Mouse (Mus musculus) lung, embryonic 15.5 days (tissue): ENCODE measurements around the gene Nfkb1. TPM values are rescaled to one million over a fixed set of nuclear protein-coding genes. Genes with fewer than 3 reads are reported as not detected.

Experiments used
- ATAC-seq: fragments of 200-750 bp; cut with Nextera tagmentation; 2 replicates; pipeline ENCODE4 v1.8.0; 2017; ENCODE audit warnings: moderate number of reproducible peaks, borderline replicate concordance; ENCODE audit not compliant: low FRiP score, low TSS enrichment; ENCODE audit errors: extremely low read depth
- H3K27ac ChIP-seq: fragments of 300-500 bp; sonication (generic); 2 replicates; pipeline ENCODE4 v1.5.1; 2015; ENCODE audit warnings: moderate library complexity, mild to moderate bottlenecking, inconsistent platforms
- H3K27me3 ChIP-seq: fragments of 300-500 bp; sonication (generic); 2 replicates; pipeline ENCODE4 v1.6.1; 2015; ENCODE audit warnings: inconsistent platforms
- H3K36me3 ChIP-seq: fragments of 300-500 bp; sonication (generic); 2 replicates; pipeline ENCODE4 v1.6.1; 2015; ENCODE audit warnings: inconsistent platforms
- H3K4me1 ChIP-seq: fragments of 300-500 bp; sonication (generic); 2 replicates; pipeline ENCODE4 v1.6.1; 2015; ENCODE audit warnings: inconsistent platforms
- H3K4me2 ChIP-seq: fragments of 300-500 bp; sonication (generic); 2 replicates; pipeline ENCODE4 v1.6.1; 2015; ENCODE audit warnings: inconsistent platforms, mild to moderate bottlenecking, moderate library complexity
- H3K4me3 ChIP-seq: fragments of 300-500 bp; sonication (generic); 2 replicates; pipeline ENCODE4 v1.5.1; 2015; ENCODE audit warnings: mild to moderate bottlenecking, inconsistent platforms
- H3K9ac ChIP-seq: fragments of 300-500 bp; sonication (generic); 2 replicates; pipeline ENCODE4 v1.6.1; 2015; ENCODE audit warnings: inconsistent platforms
- H3K9me3 ChIP-seq: fragments of 300-500 bp; sonication (generic); 2 replicates; pipeline ENCODE4 v1.6.1; 2016; ENCODE audit warnings: inconsistent platforms
- WGBS: fragments of 180-500 bp; shearing (Covaris S2); methylation state at CpG from one replicate; pipeline ENCODE4 v1.1.7; 2015; 5-methylcytosine and 5-hydroxymethylcytosine counted together
- polyA plus RNA-seq: library from polyadenylated mRNA; unstranded; fragments of >200 nt; fragmentation: Nextera tagmentation; extraction: Ambion mirVana; gene quantifications from 2 replicates; pipeline ENCODE4 v1.2.1, GENCODE M21; 2015

Gene Nfkb1
- polyA plus RNA-seq, 1 experiment from 2014 or later, result 30.7 TPM

- 64% methylated on average over 7 of the region's 7 CpGs for WGBS
- ATAC-seq, result no peak
- Histone ChIP-seq H3K9ac (no peak overlapping the region), H3K27ac (no peak overlapping the region), H3K4me1 (no peaks in the 10 kb centered on the region), H3K27me3 (no peaks in the 10 kb centered on the region), H3K4me3 (no peak overlapping the region), H3K36me3 (peaks cover 25% of the 10 kb centered on the region), H3K4me2 (no peak overlapping the region), H3K9me3 (no peaks in the 10 kb centered on the region)
Measured at GRCm38 (mm10) chr3:135658540-135659097, 32.7 kb downstream of the Nfkb1 start.

GRCm38 (mm10) chr3:135656156-135656555, 35.2 kb downstream of the Nfkb1 start:
- no peaks in the 10 kb centered on the region for H3K4me1 ChIP-seq
- ATAC-seq, result no peak
- 83% methylated on average over 4 of the region's 4 CpGs for WGBS

GRCm38 (mm10) chr3:135650773-135651555, 40.4 kb downstream of the Nfkb1 start:
- H3K27ac ChIP-seq, result no peak overlapping the region
- WGBS, result 75% methylated on average over 15 of the region's 15 CpGs
- ATAC-seq, result no peak
- no peaks in the 10 kb centered on the region for H3K4me1 ChIP-seq
- no peaks in the 10 kb centered on the region for H3K27me3 ChIP-seq
- no peak overlapping the region for H3K4me3 ChIP-seq
- no peaks in the 10 kb centered on the region for H3K9me3 ChIP-seq
- no peak overlapping the region for H3K9ac ChIP-seq
- no peak overlapping the region for H3K4me2 ChIP-seq
- peaks cover 20% of the 10 kb centered on the region for H3K36me3 ChIP-seq

More at GRCm38 (mm10) chr3:135656156-135656555, 35.2 kb downstream of the Nfkb1 start:
- no peak overlapping the region for H3K9ac ChIP-seq
- no peak overlapping the region for H3K4me3 ChIP-seq
- no peaks in the 10 kb centered on the region for H3K9me3 ChIP-seq
- H3K4me2 ChIP-seq, result no peak overlapping the region
- no peak overlapping the region for H3K27ac ChIP-seq
- no peaks in the 10 kb centered on the region for H3K27me3 ChIP-seq
- peaks cover 21% of the 10 kb centered on the region for H3K36me3 ChIP-seq

GRCm38 (mm10) chr3:135649809-135650208, 41.5 kb downstream of the Nfkb1 start:
- Histone ChIP-seq H3K27me3 (no peaks in the 10 kb centered on the region), H3K27ac (no peak overlapping the region), H3K4me2 (no peak overlapping the region), H3K4me3 (no peak overlapping the region), H3K4me1 (no peaks in the 10 kb centered on the region), H3K9me3 (no peaks in the 10 kb centered on the region), H3K36me3 (peaks cover 17% of the 10 kb centered on the region), H3K9ac (no peak overlapping the region)
- 86% methylated on average over 10 of the region's 10 CpGs for WGBS
- no peak for ATAC-seq

GRCm38 (mm10) chr3:135648501-135648900, 42.8 kb downstream of the Nfkb1 start:
- peaks cover 19% of the 10 kb centered on the region for H3K36me3 ChIP-seq
- H3K9ac ChIP-seq, result no peak overlapping the region
- H3K27me3 ChIP-seq, result no peaks in the 10 kb centered on the region
- no peaks in the 10 kb centered on the region for H3K9me3 ChIP-seq
- H3K4me1 ChIP-seq, result no peaks in the 10 kb centered on the region
- ATAC-seq, result no peak
- no peak overlapping the region for H3K4me3 ChIP-seq
- WGBS, result 93% methylated on average over 8 of the region's 8 CpGs
- H3K4me2 ChIP-seq, result no peak overlapping the region
- H3K27ac ChIP-seq, result no peak overlapping the region

GRCm38 (mm10) chr3:135646622-135647021, 44.7 kb downstream of the Nfkb1 start:
- no peak for ATAC-seq
- no peak overlapping the region for H3K4me2 ChIP-seq
- H3K4me3 ChIP-seq, result no peak overlapping the region
- peaks cover 6% of the 10 kb centered on the region; the same call in 1 of the 2 replicates for H3K36me3 ChIP-seq
- 95% methylated on average over 1 of the region's 1 CpGs for WGBS
- no peaks in the 10 kb centered on the region for H3K4me1 ChIP-seq
- H3K9me3 ChIP-seq, result no peaks in the 10 kb centered on the region
- H3K27ac ChIP-seq, result no peak overlapping the region
- no peaks in the 10 kb centered on the region for H3K27me3 ChIP-seq
- no peak overlapping the region for H3K9ac ChIP-seq

GRCm38 (mm10) chr3:135644971-135645370, 46.4 kb downstream of the Nfkb1 start:
- no peak overlapping the region for H3K27ac ChIP-seq
- no peaks in the 10 kb centered on the region for H3K9me3 ChIP-seq
- no peak overlapping the region for H3K9ac ChIP-seq
- no peak overlapping the region for H3K4me2 ChIP-seq
- H3K36me3 ChIP-seq, result peaks cover 12% of the 10 kb centered on the region
- no peaks in the 10 kb centered on the region for H3K4me1 ChIP-seq
- H3K4me3 ChIP-seq, result no peak overlapping the region
- ATAC-seq, result no peak
- H3K27me3 ChIP-seq, result no peaks in the 10 kb centered on the region
- WGBS, result 90% methylated on average over 3 of the region's 3 CpGs

- Histone ChIP-seq H3K27me3 (no peaks in the 10 kb centered on the region), H3K4me3 (no peak overlapping the region), H3K4me2 (no peak overlapping the region), H3K27ac (no peak overlapping the region), H3K4me1 (no peaks in the 10 kb centered on the region), H3K9me3 (no peaks in the 10 kb centered on the region), H3K9ac (no peak overlapping the region), H3K36me3 (peaks cover 13% of the 10 kb centered on the region)
- no peak for ATAC-seq
- WGBS, result 33% methylated on average over 4 of the region's 4 CpGs
Measured at GRCm38 (mm10) chr3:135641623-135641915, 49.8 kb downstream of the Nfkb1 start.

- Histone ChIP-seq H3K4me3 (no peak overlapping the region), H3K27ac (no peak overlapping the region), H3K36me3 (peaks cover 12% of the 10 kb centered on the region), H3K27me3 (no peaks in the 10 kb centered on the region), H3K4me1 (no peaks in the 10 kb centered on the region), H3K9me3 (no peaks in the 10 kb centered on the region), H3K9ac (no peak overlapping the region), H3K4me2 (no peak overlapping the region)
- ATAC-seq, result peak; percentile 27; the same call in 1 of the 2 replicates
- 79% methylated on average over 16 of the region's 16 CpGs for WGBS
Measured at GRCm38 (mm10) chr3:135640856-135641622, 50.3 kb downstream of the Nfkb1 start.

- H3K36me3 ChIP-seq, result peaks cover 12% of the 10 kb centered on the region
- no peak overlapping the region for H3K27ac ChIP-seq
- no peaks in the 10 kb centered on the region for H3K4me1 ChIP-seq
- H3K9me3 ChIP-seq, result no peaks in the 10 kb centered on the region
- no peak overlapping the region for H3K9ac ChIP-seq
- no peak overlapping the region for H3K4me2 ChIP-seq
- H3K27me3 ChIP-seq, result no peaks in the 10 kb centered on the region
- ATAC-seq, result no peak
- H3K4me3 ChIP-seq, result no peak overlapping the region
- WGBS, result 77% methylated on average over 5 of the region's 5 CpGs
Measured at GRCm38 (mm10) chr3:135640203-135640602, 51.1 kb downstream of the Nfkb1 start.

- Histone ChIP-seq H3K9me3 (no peaks in the 10 kb centered on the region), H3K4me2 (no peak overlapping the region), H3K27me3 (no peaks in the 10 kb centered on the region), H3K4me1 (no peaks in the 10 kb centered on the region), H3K4me3 (no peak overlapping the region), H3K36me3 (peaks cover 8% of the 10 kb centered on the region), H3K27ac (no peak overlapping the region), H3K9ac (no peak overlapping the region)
- ATAC-seq, result no peak
- 65% methylated on average over 5 of the region's 5 CpGs for WGBS
Measured at GRCm38 (mm10) chr3:135637592-135637991, 53.8 kb downstream of the Nfkb1 start.

GRCm38 (mm10) chr3:135636454-135636853, 54.9 kb downstream of the Nfkb1 start:
- H3K36me3 ChIP-seq, result peaks cover 8% of the 10 kb centered on the region
- no peak overlapping the region for H3K4me2 ChIP-seq
- 32% methylated on average over 14 of the region's 14 CpGs for WGBS
- no peaks in the 10 kb centered on the region for H3K9me3 ChIP-seq
- ATAC-seq, result no peak
- no peaks in the 10 kb centered on the region for H3K4me1 ChIP-seq
- no peak overlapping the region for H3K27ac ChIP-seq
- H3K9ac ChIP-seq, result no peak overlapping the region
- no peaks in the 10 kb centered on the region for H3K27me3 ChIP-seq
- H3K4me3 ChIP-seq, result no peak overlapping the region
